ENCODE assay signal across 11 mouse cellular contexts in the genomic region with DNA sequence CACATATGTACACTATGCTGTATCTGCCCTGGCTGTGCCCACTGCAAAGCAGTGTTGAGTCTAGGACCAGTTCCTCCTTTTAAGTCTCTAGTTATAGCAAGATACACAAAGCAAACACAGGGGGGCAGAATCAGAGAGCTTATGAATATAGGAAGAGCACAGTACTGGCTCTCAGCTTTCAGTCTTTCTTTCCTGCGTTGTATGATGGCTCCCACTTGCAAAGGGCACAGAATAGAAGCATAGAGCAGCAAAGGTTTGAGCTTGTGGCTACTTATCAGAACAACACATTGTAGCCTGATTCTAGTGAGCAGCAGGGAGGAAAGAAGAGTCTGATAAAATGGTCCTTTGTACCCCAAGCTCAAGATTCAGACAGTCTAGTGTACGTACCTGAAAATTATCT. TPM values are rescaled to one million over a fixed set of nuclear protein-coding genes. Genes with fewer than 3 reads are reported as not detected.
DNase-seq lines count a peak whose midpoint lies in the region; ATAC-seq and TF ChIP-seq lines count a peak whose summit lies in the region.
"Had no signal": no experiment of that assay in that cellular context is flagged by ENCODE, and none has a peak within 500 bp of the region (broad histone marks: within the 10 kb centered on the region; RNA-seq: fewer than 3 reads in every experiment).

No protein-coding gene starts in this region.

- no peaks in the 10 kb centered on the region for H3K9me3 ChIP-seq in liver, embryonic 14.5 days (ENCODE audit: control insufficient read depth, low read length)
- H3K9me3 ChIP-seq: embryonic facial prominence, embryonic 13.5 days had no signal

- no peak overlapping the region for H3K4me2 ChIP-seq in liver, embryonic 14.5 days (ENCODE audit: low read depth)
- H3K4me2 ChIP-seq: embryonic facial prominence, embryonic 13.5 days had no signal

- TF ChIP-seq EP300 in liver, embryonic 14.5 days (IDR thresholded peaks at IDR 0.05; ENCODE audit: low read depth), result no peak; the same call in 1 of the 2 replicates

- H3K27ac ChIP-seq in liver, embryonic 14.5 days, result no peak overlapping the region
- H3K27ac ChIP-seq: embryonic facial prominence, embryonic 13.5 days had no signal

- TF ChIP-seq CTCF in liver, embryonic 14.5 days (IDR thresholded peaks at IDR 0.05; ENCODE audit: low read depth), result peak; percentile 43; the same call in 1 of the 2 replicates

- no peak overlapping the region for H3K4me3 ChIP-seq in liver, embryonic 14.5 days (ENCODE audit: insufficient read depth in 1 of 2, low read depth in 2 of 2, low read length in 2 of 2)
- H3K4me3 ChIP-seq: embryonic facial prominence, embryonic 13.5 days had no signal

- 15% methylated on average over 2 of the region's 2 CpGs for WGBS in liver, embryonic 14.5 days (ENCODE audit: insufficient replicate concordance)

- no peaks in the 10 kb centered on the region for H3K36me3 ChIP-seq in liver, embryonic 14.5 days (replicated peaks; ENCODE audit: control insufficient read depth, insufficient read depth, low read depth)
- H3K36me3 ChIP-seq: embryonic facial prominence, embryonic 13.5 days had no signal

- peaks cover 30 to 43% of the 10 kb centered on the region in 2 experiments for H3K4me1 ChIP-seq in liver, embryonic 14.5 days (replicated peaks; ENCODE audit: control insufficient read depth in 2 of 2, insufficient read depth in 2 of 2, low read length in 1 of 2)
- H3K4me1 ChIP-seq: embryonic facial prominence, embryonic 13.5 days had no signal

- no peak overlapping the region for H3K9ac ChIP-seq in liver, embryonic 14.5 days (replicated peaks)
- H3K9ac ChIP-seq: embryonic facial prominence, embryonic 13.5 days had no signal

- ATAC-seq in liver, embryonic 14.5 days (ENCODE audit: insufficient read depth), result peak; percentile 53

- peak; percentile 3 for DNase-seq in embryo, embryonic 11 days
- no peak for DNase-seq in embryo, embryonic 10 days (ENCODE audit: low spot score)
- DNase-seq in right cerebral cortex, postnatal 10 days (ENCODE audit: low spot score in 2 of 2), result peak; percentile 25 to 29
- DNase-seq in right cerebral cortex, postnatal 14 days, result no peak
- DNase-seq in liver, embryonic 14.5 days (ENCODE audit: low read depth in 3 of 3, low spot score in 3 of 3), result peak in 1 of 3 experiments; percentile 51
- DNase-seq in telencephalon, adult 2 months (ENCODE audit: low read depth, low spot score), result peak; percentile 34
- DNase-seq in kidney, postnatal 25 days, result no peak
- DNase-seq in cerebellum, postnatal 14 days, result no peak
- DNase-seq: kidney, postnatal 4 days had no signal

- no peaks in the 10 kb centered on the region for H3K27me3 ChIP-seq in liver, embryonic 14.5 days (ENCODE audit: control insufficient read depth, insufficient read depth, low read length)
- H3K27me3 ChIP-seq: embryonic facial prominence, embryonic 13.5 days had no signal

RNA-seq across cellular contexts. Expression of gene Ccr1l1, which starts 8.0 kb away (rescaled TPM):
- polyA plus RNA-seq in liver, embryonic 14.5 days (2012; rRNA removed), result 0.04 TPM in 1 of 2 replicates, not detected in the other
- not detected in 2 replicates for polyA plus RNA-seq in liver, embryonic 14.5 days (2014; fragmentation: Nextera tagmentation; extraction: Ambion mirVana)
- polyA plus RNA-seq: embryonic facial prominence, embryonic 13.5 days; neural tube, embryonic 14.5 days had no signal

RNA-seq across cellular contexts. Expression of gene Ccr1, which starts 17.7 kb away (rescaled TPM):
- 0.70 and 1.4 TPM in 2 replicates for polyA plus RNA-seq in liver, embryonic 14.5 days (2012; rRNA removed)
- polyA plus RNA-seq in liver, embryonic 14.5 days (2014; fragmentation: Nextera tagmentation; extraction: Ambion mirVana), result 2.0 and 2.4 TPM in 2 replicates

RNA-seq across cellular contexts. Expression of gene Ccr3, which starts 35.6 kb away (rescaled TPM):
- polyA plus RNA-seq in liver, embryonic 14.5 days (2012; rRNA removed), result 0.02 and 0.07 TPM in 2 replicates
- polyA plus RNA-seq in liver, embryonic 14.5 days (2014; fragmentation: Nextera tagmentation; extraction: Ambion mirVana), result 0.05 and 0.13 TPM in 2 replicates
- polyA plus RNA-seq: neural tube, embryonic 14.5 days had no signal

Comparison
In these comparisons a context has a peak if more than half of its experiments do, and no peak if none do; other contexts are left out.
1. DNase-seq: peak in embryo, embryonic 11 days (single experiment), right cerebral cortex, postnatal 10 days (2 of 2) and telencephalon, adult 2 months (single experiment); none in embryo, embryonic 10 days (single experiment), right cerebral cortex, postnatal 14 days (single experiment), kidney, postnatal 25 days (0 of 2) and cerebellum, postnatal 14 days (0 of 2).